Mouse (Mus musculus) kidney, embryonic 14.5 days (tissue): ENCODE measurements around the gene Elp5. TPM values are rescaled to one million over a fixed set of nuclear protein-coding genes. Genes with fewer than 3 reads are reported as not detected.
A peak's percentile ranks its signal among the peaks of the same experiment; 100 is the strongest.

Experiments used
- ATAC-seq: fragments of 200-750 bp; cut with Nextera tagmentation; 2 replicates; pipeline ENCODE4 v1.8.0; 2017; ENCODE audit warnings: moderate number of reproducible peaks, mild to moderate bottlenecking, moderate TSS enrichment, moderate library complexity; ENCODE audit not compliant: low FRiP score, low TSS enrichment
- H3K27ac ChIP-seq: fragments of 300-500 bp; sonication (generic); 2 replicates; pipeline ENCODE4 v1.5.1; 2014; ENCODE audit warnings: low read depth, mild to moderate bottlenecking, low read length, moderate library complexity, mixed read lengths
- H3K27me3 ChIP-seq: fragments of 300-500 bp; sonication (generic); 2 replicates; pipeline ENCODE4 v1.6.1; 2014; ENCODE audit warnings: mild to moderate bottlenecking, low read length; ENCODE audit not compliant: control insufficient read depth, insufficient read depth
- H3K36me3 ChIP-seq: fragments of 300-500 bp; sonication (generic); 2 replicates; pipeline ENCODE4 v1.6.1; 2014; ENCODE audit warnings: low read length, mixed read lengths; ENCODE audit not compliant: control insufficient read depth, insufficient read depth
- H3K4me1 ChIP-seq: fragments of 300-500 bp; sonication (generic); 2 replicates; pipeline ENCODE4 v1.6.1; 2014; ENCODE audit warnings: low read length, mixed read lengths; ENCODE audit not compliant: control insufficient read depth, insufficient read depth
- H3K4me2 ChIP-seq: fragments of 300-500 bp; sonication (generic); replicated peaks from 2 replicates; pipeline ENCODE4 v1.6.1; 2014; ENCODE audit warnings: low read depth, mild to moderate bottlenecking, low read length
- H3K4me3 ChIP-seq: fragments of 300-500 bp; sonication (generic); 2 replicates; pipeline ENCODE4 v1.5.1; 2014; ENCODE audit warnings: mild to moderate bottlenecking, low read length
- H3K9ac ChIP-seq: fragments of 300-500 bp; sonication (generic); 2 replicates; pipeline ENCODE4 v1.6.1; 2014; ENCODE audit warnings: low read depth, mild to moderate bottlenecking, low read length, moderate library complexity
- H3K9me3 ChIP-seq: fragments of 300-500 bp; sonication (generic); 2 replicates; pipeline ENCODE4 v1.6.1; 2016; ENCODE audit warnings: low read length; ENCODE audit not compliant: control insufficient read depth
- WGBS: fragments of 180-500 bp; shearing (Covaris S2); extraction: QIAGEN DNeasy Blood & Tissue Kit; methylation state at CpG from one replicate; pipeline ENCODE4 v1.1.7; 2014; 5-methylcytosine and 5-hydroxymethylcytosine counted together
- polyA plus RNA-seq: library from polyadenylated mRNA; unstranded; fragments of >200 nt; fragmentation: Nextera tagmentation; extraction: Ambion mirVana; gene quantifications from 2 replicates; pipeline ENCODE4 v1.2.1, GENCODE M21; 2014

The Elp5 gene
- polyA plus RNA-seq, 1 experiment from 2014 or later = 117 TPM

DNA sequence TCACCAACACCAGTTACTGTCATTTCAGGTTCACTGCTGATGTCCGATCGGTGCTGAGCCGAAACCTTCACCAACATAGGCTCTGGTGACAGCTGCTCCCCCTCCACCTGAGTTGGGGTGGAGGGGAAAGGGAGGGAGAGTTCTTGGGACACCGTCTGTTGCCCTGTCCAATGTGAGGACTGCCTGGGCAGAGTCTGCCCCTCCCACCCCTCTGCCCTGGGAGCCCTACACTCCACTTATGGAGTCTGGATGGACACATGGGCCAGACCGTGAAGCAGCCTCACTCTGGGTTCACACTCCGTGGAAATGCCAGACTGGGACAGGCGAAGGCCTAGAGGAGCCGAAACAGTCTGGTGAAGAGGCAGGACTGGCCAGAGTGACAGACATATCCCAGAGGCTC lies 7.6 kb upstream of the Elp5 start:
- ATAC-seq = no peak
- H3K9me3 ChIP-seq = no peaks in the 10 kb centered on the region
- 88% methylated on average over 8 of the region's 8 CpGs for WGBS
- peak overlapping the region; percentile 11; the same call in 1 of the 2 replicates for H3K27ac ChIP-seq
- no peaks in the 10 kb centered on the region for H3K27me3 ChIP-seq
- peaks cover 72% of the 10 kb centered on the region for H3K36me3 ChIP-seq
- no peak overlapping the region for H3K4me2 ChIP-seq
- no peak overlapping the region for H3K4me3 ChIP-seq
- peaks cover 9% of the 10 kb centered on the region for H3K4me1 ChIP-seq
- no peak overlapping the region for H3K9ac ChIP-seq

DNA sequence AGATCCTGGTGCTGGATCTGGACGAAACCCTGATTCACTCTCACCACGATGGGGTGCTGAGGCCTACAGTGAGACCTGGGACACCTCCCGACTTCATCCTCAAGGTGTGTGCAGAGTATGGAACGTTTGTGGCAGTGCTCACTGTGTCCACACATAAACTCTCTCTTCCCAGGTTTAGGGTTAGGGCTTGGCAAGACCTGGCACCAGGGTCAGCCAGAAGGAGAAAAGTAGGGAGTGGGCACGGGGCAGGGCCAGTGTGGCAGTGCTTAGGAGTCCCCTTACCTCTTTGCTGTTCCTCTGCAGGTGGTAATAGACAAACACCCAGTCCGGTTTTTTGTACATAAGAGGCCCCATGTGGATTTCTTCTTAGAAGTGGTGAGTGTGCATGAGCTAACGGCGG lies 2.1 kb upstream of the Elp5 start:
- 89% methylated on average over 8 of the region's 8 CpGs for WGBS
- no peak overlapping the region for H3K4me3 ChIP-seq
- H3K9ac ChIP-seq = no peak overlapping the region
- peaks cover 57% of the 10 kb centered on the region for H3K36me3 ChIP-seq
- H3K27ac ChIP-seq = no peak overlapping the region
- ATAC-seq = no peak
- H3K9me3 ChIP-seq = no peaks in the 10 kb centered on the region
- no peaks in the 10 kb centered on the region for H3K27me3 ChIP-seq
- no peak overlapping the region for H3K4me2 ChIP-seq
- peaks cover 15% of the 10 kb centered on the region for H3K4me1 ChIP-seq

DNA sequence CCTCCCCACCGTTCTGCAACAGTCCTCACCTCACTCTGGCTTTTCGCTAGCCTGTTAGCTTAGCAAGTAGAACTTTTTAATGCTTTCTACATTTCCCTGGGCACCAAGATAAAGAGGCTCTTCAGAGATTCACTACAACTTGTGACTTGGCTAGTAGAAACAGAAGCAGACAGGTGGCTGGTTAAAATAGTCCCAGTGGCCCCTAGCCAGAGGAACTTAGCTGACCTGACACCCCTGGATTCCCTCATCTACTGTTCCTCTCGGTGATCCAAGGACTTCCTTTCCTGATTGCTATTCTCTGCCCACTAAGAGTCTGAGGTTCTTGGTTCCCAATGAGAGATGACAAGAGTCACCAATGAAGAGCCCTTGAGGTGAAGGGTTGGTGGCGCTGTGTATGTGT lies 1.1 kb upstream of the Elp5 start:
- Histone ChIP-seq H3K4me2 (peak overlapping the region; percentile 90; the same call in 1 of the 2 replicates), H3K36me3 (peaks cover 50% of the 10 kb centered on the region), H3K27me3 (no peaks in the 10 kb centered on the region), H3K9ac (peak overlapping the region; percentile 99; the same call in 1 of the 2 replicates), H3K4me3 (peak overlapping the region; percentile 100; the same call in 1 of the 2 replicates), H3K9me3 (no peaks in the 10 kb centered on the region), H3K27ac (no peak overlapping the region), H3K4me1 (peaks cover 15% of the 10 kb centered on the region)
- no peak for ATAC-seq
- 79% methylated on average over 4 of the region's 4 CpGs for WGBS

DNA sequence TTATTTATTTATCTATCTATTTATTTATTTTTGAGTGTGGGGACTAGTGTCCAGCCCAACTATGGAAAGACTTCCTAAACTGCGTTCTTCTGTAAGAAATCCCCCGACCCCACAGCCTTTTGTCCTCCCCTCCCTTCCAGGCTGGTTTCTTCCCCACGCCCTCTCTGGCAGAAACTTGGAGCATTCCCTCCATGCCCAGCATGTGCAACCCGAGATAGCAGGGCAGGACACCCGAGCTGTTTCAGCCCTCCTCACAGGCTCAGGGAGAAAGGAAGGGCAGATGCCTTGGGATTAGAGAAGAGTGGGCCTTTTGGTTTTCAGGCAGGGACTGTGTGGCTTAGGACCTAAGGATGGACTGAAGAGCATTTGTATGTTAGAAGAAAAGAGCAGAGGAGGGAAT lies 560 bp upstream of the Elp5 start:
- no peak for ATAC-seq
- Histone ChIP-seq H3K9me3 (no peaks in the 10 kb centered on the region), H3K36me3 (peaks cover 47% of the 10 kb centered on the region), H3K4me3 (peak overlapping the region; percentile 100), H3K27me3 (no peaks in the 10 kb centered on the region), H3K4me1 (peaks cover 15% of the 10 kb centered on the region), H3K9ac (peak overlapping the region; percentile 99; the same call in 1 of the 2 replicates), H3K4me2 (peak overlapping the region; percentile 90), H3K27ac (no peak overlapping the region)
- WGBS = 14% methylated on average over 5 of the region's 5 CpGs

DNA sequence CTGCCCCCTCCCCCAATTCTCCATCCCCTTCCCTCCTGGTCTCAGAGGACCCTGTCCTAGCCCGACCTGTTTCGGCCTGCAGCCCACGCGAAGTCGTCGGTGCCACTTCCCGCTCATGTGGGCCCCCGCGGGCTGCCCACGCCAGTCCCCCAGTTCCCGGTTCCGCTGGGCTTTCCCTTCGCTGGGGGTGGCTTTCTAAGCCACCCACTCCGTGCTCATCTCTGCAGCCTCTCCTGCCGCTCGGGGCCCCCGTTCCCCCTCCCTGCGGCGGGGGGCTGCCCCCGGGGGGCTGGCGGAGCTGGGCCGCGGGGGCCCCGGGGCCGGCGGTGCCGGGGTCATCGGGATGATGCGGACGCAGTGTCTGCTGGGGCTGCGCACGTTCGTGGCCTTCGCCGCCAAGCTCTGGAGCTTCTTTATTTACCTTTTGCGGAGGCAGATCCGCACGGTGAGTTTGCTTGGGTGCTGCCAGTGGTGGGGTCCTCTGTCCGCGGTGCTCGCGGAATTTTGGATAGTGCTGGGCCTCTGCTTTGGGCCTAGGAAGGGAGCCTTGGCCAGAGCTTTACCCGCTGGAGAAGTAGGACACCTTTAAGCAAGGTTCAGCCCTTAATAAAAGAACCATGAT lies 1.1 kb downstream of the Elp5 start, which contains the start of gene Ctdnep1:
Ctdnep1 (plus strand) TSS at position 16 of the 622 bp plus-strand sequence.
- peak; percentile 30 for ATAC-seq
- under 1% methylated on average over 38 of the region's 43 CpGs for WGBS

DNA sequence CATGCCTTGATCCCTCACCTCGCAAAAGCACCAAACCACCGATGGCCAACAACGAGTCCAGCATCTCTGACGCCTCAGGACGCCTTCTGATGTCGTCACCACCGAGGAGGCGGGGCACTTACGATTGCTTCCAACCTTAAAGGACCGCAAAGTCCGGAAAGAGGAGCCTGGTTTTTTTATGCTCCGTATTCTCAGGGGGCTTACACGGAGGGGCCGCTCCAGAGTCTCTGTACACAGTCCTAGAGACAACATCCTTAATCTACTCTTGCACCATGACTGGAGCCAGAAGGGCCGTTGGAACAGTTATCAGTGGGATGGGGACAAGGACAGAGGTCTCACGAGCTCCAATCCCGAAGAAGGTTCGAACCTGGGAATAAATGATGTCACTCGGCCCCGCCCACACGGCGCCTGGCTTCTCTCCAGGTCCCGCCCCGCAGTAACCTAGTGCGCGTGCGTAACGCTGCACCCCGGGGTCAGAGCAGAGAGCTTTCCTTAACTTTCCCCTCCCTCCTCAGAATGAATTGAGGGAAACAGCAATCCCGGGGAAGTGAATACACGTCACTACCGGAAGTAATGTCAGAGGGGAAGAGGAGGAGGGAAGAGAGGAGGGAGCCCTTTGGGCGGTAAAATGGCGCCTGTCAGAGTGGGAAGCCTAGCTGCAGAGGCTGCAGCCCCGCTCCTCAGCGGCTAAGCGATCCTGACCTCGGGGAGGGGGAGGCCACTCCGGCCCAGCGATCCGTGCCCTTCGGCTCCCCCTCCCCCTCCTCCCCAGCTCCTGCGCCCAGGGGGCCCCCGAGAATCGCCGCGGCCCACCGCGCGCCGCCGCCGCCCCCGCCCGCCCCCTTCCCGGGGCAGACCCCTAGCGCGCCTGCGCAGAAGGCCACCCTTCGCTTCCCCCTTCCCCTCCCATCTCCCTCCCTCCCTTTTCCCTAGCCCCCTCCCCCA lies 1.8 kb downstream of the Elp5 start:
- Histone ChIP-seq H3K4me2 (peak overlapping the region; percentile 90), H3K4me1 (peaks cover 15% of the 10 kb centered on the region), H3K27ac (peak overlapping the region; percentile 99), H3K9ac (peak overlapping the region; percentile 99), H3K27me3 (no peaks in the 10 kb centered on the region), H3K4me3 (peak overlapping the region; percentile 100), H3K9me3 (no peaks in the 10 kb centered on the region), H3K36me3 (peaks cover 37% of the 10 kb centered on the region)
- WGBS = 0% methylated on average over 43 of the region's 60 CpGs
- ATAC-seq = peak; percentile 93

More for the DNA sequence above, 1.1 kb downstream of the Elp5 start, which contains the start of gene Ctdnep1:
- peak within 1 kb of the TSS; percentile 99 for H3K27ac ChIP-seq
- H3K4me1 ChIP-seq = peaks cover 15% of the 10 kb centered on the region
- H3K4me3 ChIP-seq = peak within 1 kb of the TSS; percentile 100
- peak within 1 kb of the TSS; percentile 99 for H3K9ac ChIP-seq
- no peaks in the 10 kb centered on the region for H3K9me3 ChIP-seq
- H3K4me2 ChIP-seq = peak within 1 kb of the TSS; percentile 90
- H3K36me3 ChIP-seq = peaks cover 39% of the 10 kb centered on the region
- H3K27me3 ChIP-seq = no peaks in the 10 kb centered on the region

DNA sequence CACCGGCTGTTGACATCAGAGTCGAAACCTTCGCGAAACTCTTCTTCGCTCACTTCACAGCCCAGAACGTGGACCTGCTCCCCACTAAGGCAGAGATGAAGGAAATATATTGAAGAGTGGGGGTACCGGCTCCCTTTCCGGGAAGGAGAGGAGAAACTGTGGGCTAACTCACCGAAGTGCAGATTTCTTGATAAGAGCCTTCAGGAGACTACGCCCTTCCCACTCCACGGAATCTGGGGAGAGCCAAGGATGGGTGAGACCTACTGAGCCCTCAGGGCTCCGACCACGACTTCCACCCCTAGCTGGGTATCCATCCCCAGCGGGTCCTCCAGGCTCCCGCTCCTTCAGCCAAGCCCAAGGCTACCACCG lies 2.5 kb downstream of the Elp5 start:
- peak overlapping the region; percentile 89 for H3K27ac ChIP-seq
- peaks cover 37% of the 10 kb centered on the region for H3K36me3 ChIP-seq
- no peaks in the 10 kb centered on the region for H3K9me3 ChIP-seq
- no peak for ATAC-seq
- peak overlapping the region; percentile 100 for H3K4me3 ChIP-seq
- peak overlapping the region; percentile 58 for H3K9ac ChIP-seq
- H3K4me1 ChIP-seq = peaks cover 15% of the 10 kb centered on the region
- no peaks in the 10 kb centered on the region for H3K27me3 ChIP-seq
- WGBS = 4% methylated on average over 16 of the region's 16 CpGs
- H3K4me2 ChIP-seq = peak overlapping the region; percentile 72

DNA sequence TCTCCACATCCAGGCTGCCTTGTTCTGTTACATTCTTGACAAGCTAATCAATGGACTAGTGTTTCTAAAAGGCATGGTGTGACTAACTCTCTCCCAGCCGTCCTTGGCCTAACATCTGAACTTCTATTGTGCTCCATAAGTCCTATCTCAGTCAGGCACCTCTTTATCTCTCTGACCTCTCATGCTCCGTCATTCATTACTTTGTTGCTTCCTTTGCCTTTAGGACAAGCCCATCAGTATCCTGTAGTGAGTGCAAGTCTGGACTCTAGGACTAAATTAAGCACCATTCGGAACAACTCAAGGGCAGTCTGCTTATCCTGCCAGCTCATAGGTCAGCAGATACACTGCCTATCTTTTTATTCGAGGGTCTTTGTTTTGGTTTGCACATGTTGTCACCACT lies 6.0 kb downstream of the Elp5 start:
- H3K27ac ChIP-seq = no peak overlapping the region
- H3K4me3 ChIP-seq = no peak overlapping the region
- H3K9ac ChIP-seq = no peak overlapping the region
- no peak overlapping the region for H3K4me2 ChIP-seq
- H3K9me3 ChIP-seq = no peaks in the 10 kb centered on the region
- 87% methylated on average over 4 of the region's 4 CpGs for WGBS
- no peaks in the 10 kb centered on the region for H3K27me3 ChIP-seq
- H3K4me1 ChIP-seq = no peaks in the 10 kb centered on the region; the same call in 1 of the 2 replicates
- peaks cover 54% of the 10 kb centered on the region for H3K36me3 ChIP-seq
- ATAC-seq = no peak

DNA sequence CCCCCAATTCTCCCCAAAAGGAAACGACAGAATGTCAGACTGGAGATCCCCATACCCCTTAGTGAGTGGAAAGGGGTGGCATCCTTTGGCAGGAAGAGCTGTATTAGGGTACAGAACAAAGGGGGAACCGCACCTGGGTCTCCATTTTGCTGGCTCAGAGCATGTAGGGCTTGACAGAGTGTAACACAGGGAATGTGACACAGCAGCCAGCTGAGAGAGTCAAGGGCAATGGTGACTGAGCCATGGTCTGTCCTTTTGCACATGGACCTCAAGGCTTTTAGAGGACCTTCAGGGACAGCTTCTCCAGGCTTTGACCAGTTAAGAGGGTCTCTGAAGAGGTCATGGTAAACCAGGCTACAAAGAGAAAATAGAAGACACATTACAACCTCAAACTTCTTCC lies 7.4 kb downstream of the Elp5 start:
- WGBS = 98% methylated on average over 2 of the region's 2 CpGs
- Histone ChIP-seq H3K9ac (no peak overlapping the region), H3K36me3 (peaks cover 62% of the 10 kb centered on the region), H3K4me2 (no peak overlapping the region), H3K4me1 (no peaks in the 10 kb centered on the region; the same call in 1 of the 2 replicates), H3K9me3 (no peaks in the 10 kb centered on the region), H3K27me3 (no peaks in the 10 kb centered on the region), H3K4me3 (no peak overlapping the region), H3K27ac (no peak overlapping the region)
- ATAC-seq = no peak
